Mouse (Mus musculus) heart, postnatal 0 days (tissue): ENCODE results near the gene Plekhm1.

ENCODE experiments used
- CTCF ChIP-seq: IDR thresholded peaks from 2 replicates; pipeline ENCODE4 v1.5.1; 2016; ENCODE audit warnings: antibody characterized with exemption, control low read depth, low read depth
- EP300 ChIP-seq: IDR thresholded peaks from 2 replicates; pipeline ENCODE4 v1.6.1; 2016; ENCODE audit warnings: antibody characterized with exemption, low read depth

DNA sequence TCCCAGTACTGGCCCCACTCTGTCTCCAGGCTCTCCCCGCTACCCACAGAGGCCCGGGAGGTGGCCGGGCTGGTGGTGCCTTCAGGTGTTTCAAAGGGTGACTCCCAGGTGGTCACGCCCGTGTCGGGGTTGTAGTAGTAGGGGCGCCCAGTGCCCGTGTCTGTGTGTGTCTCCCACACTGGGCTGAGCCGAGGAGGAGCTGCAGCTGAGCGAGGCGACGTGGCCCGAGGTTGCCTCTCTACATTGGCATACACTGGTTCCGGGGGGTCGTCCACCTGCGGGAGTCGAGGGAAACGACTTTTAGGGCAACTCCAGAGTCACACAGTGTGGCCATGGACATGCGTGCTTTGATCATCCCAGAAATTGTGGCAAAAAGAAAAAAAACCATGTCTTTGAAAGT, 72.4 kb downstream of the Plekhm1 start:
- TF ChIP-seq CTCF: no peak
- no peak for TF ChIP-seq EP300
